Mouse (Mus musculus) lung, embryonic 16.5 days (tissue): Measurements from ENCODE around the gene Scfd2. TPM values are rescaled to one million over a fixed set of nuclear protein-coding genes. Genes with fewer than 3 reads are reported as not detected.

Experiments
- ATAC-seq: fragments of 200-750 bp; cut with Nextera tagmentation; 2 replicates; pipeline ENCODE4 v1.8.0; 2017; ENCODE audit warnings: low read depth, mild to moderate bottlenecking, moderate library complexity
- H3K27ac ChIP-seq: fragments of 300-500 bp; sonication (generic); 2 replicates; pipeline ENCODE4 v1.5.1; 2014; ENCODE audit warnings: mild to moderate bottlenecking, control low read depth, low read length
- H3K27me3 ChIP-seq: fragments of 300-500 bp; sonication (generic); 2 replicates; pipeline ENCODE4 v1.6.1; 2014; ENCODE audit warnings: low read depth, low read length, mixed read lengths; ENCODE audit not compliant: control insufficient read depth, insufficient read depth
- H3K36me3 ChIP-seq: fragments of 300-500 bp; sonication (generic); 2 replicates; pipeline ENCODE4 v1.6.1; 2014; ENCODE audit warnings: low read length; ENCODE audit not compliant: control insufficient read depth, insufficient read depth
- H3K4me1 ChIP-seq: fragments of 300-500 bp; sonication (generic); replicated peaks from 2 replicates; pipeline ENCODE4 v1.6.1; 2014; ENCODE audit warnings: low read length, mixed read lengths; ENCODE audit not compliant: control insufficient read depth, insufficient read depth
- H3K4me2 ChIP-seq: fragments of 300-500 bp; sonication (generic); 2 replicates; pipeline ENCODE4 v1.6.1; 2014; ENCODE audit warnings: low read depth, low read length, control low read depth
- H3K4me3 ChIP-seq: fragments of 300-500 bp; sonication (generic); 2 replicates; pipeline ENCODE4 v1.5.1; 2014; ENCODE audit warnings: mild to moderate bottlenecking, low read length, control low read depth
- H3K9ac ChIP-seq: fragments of 300-500 bp; sonication (generic); 2 replicates; pipeline ENCODE4 v1.6.1; 2014; ENCODE audit warnings: low read length, control low read depth
- H3K9me3 ChIP-seq: fragments of 300-500 bp; sonication (generic); 2 replicates; pipeline ENCODE4 v1.6.1; 2016; ENCODE audit warnings: low read length; ENCODE audit not compliant: control insufficient read depth
- WGBS: fragments of 180-500 bp; shearing (Covaris S2); extraction: QIAGEN DNeasy Blood & Tissue Kit; methylation state at CpG from one replicate; pipeline ENCODE4 v1.1.7; 2014; 5-methylcytosine and 5-hydroxymethylcytosine counted together
- polyA plus RNA-seq: library from polyadenylated mRNA; unstranded; fragments of >200 nt; fragmentation: Nextera tagmentation; extraction: Ambion mirVana; gene quantifications from 2 replicates; pipeline ENCODE4 v1.2.1, GENCODE M21; 2015

Scfd2 gene
- polyA plus RNA-seq, 1 experiment from 2014 or later: 19.1 TPM

- Histone ChIP-seq H3K4me2 (no peak overlapping the region), H3K9ac (no peak overlapping the region), H3K9me3 (no peaks in the 10 kb centered on the region), H3K27ac (no peak overlapping the region), H3K36me3 (no peaks in the 10 kb centered on the region), H3K4me3 (no peak overlapping the region), H3K4me1 (peaks cover 13% of the 10 kb centered on the region), H3K27me3 (no peaks in the 10 kb centered on the region)
- ATAC-seq: no peak
- 72% methylated on average over 5 of the region's 5 CpGs for WGBS
These were observed 140.2 kb downstream of the Scfd2 start for GRCm38 (mm10) chr5:74391346-74391745.

- Histone ChIP-seq H3K4me1 (peaks cover 13% of the 10 kb centered on the region), H3K27ac (no peak overlapping the region), H3K9me3 (no peaks in the 10 kb centered on the region), H3K9ac (no peak overlapping the region), H3K4me3 (no peak overlapping the region), H3K27me3 (no peaks in the 10 kb centered on the region), H3K36me3 (no peaks in the 10 kb centered on the region), H3K4me2 (no peak overlapping the region)
- WGBS: 49% methylated on average over 2 of the region's 2 CpGs
- 0 out of 2 replicates have a peak, but pooled peaks have one; percentile 28 for ATAC-seq
These were observed 142.7 kb downstream of the Scfd2 start for GRCm38 (mm10) chr5:74388849-74389248.

GRCm38 (mm10) chr5:74388101-74388500 is 143.5 kb downstream of the Scfd2 start:
- Histone ChIP-seq H3K4me1 (peaks cover 13% of the 10 kb centered on the region), H3K9me3 (no peaks in the 10 kb centered on the region), H3K36me3 (no peaks in the 10 kb centered on the region), H3K9ac (no peak overlapping the region), H3K4me3 (no peak overlapping the region), H3K27ac (no peak overlapping the region), H3K27me3 (no peaks in the 10 kb centered on the region), H3K4me2 (no peak overlapping the region)
- 56% methylated on average over 6 of the region's 6 CpGs for WGBS
- 0 out of 2 replicates have a peak, but pooled peaks have one; percentile 15 for ATAC-seq

- H3K27ac ChIP-seq: no peak overlapping the region
- no peak for ATAC-seq
These were observed 144.2 kb downstream of the Scfd2 start for GRCm38 (mm10) chr5:74387143-74387886.

GRCm38 (mm10) chr5:74380045-74380444 is 151.5 kb downstream of the Scfd2 start:
- no peaks in the 10 kb centered on the region for H3K36me3 ChIP-seq
- H3K9ac ChIP-seq: no peak overlapping the region
- no peak overlapping the region for H3K4me3 ChIP-seq
- no peaks in the 10 kb centered on the region for H3K27me3 ChIP-seq
- H3K4me1 ChIP-seq: 0 out of 2 replicates have a peak, but pooled peaks cover 2% of the 10 kb centered on the region
- H3K27ac ChIP-seq: no peak overlapping the region
- H3K4me2 ChIP-seq: no peak overlapping the region
- 26% methylated on average over 5 of the region's 5 CpGs for WGBS
- H3K9me3 ChIP-seq: no peaks in the 10 kb centered on the region
- ATAC-seq: no peak

More at GRCm38 (mm10) chr5:74387143-74387886, 144.2 kb downstream of the Scfd2 start:
- peaks cover 13% of the 10 kb centered on the region for H3K4me1 ChIP-seq
- H3K36me3 ChIP-seq: no peaks in the 10 kb centered on the region
- no peak overlapping the region for H3K4me3 ChIP-seq
- H3K27me3 ChIP-seq: no peaks in the 10 kb centered on the region
- H3K4me2 ChIP-seq: no peak overlapping the region
- no peaks in the 10 kb centered on the region for H3K9me3 ChIP-seq
- 44% methylated on average over 1 of the region's 1 CpGs for WGBS
- H3K9ac ChIP-seq: no peak overlapping the region

GRCm38 (mm10) chr5:74366710-74367101 is 164.9 kb downstream of the Scfd2 start:
- no peak overlapping the region for H3K4me3 ChIP-seq
- no peak for ATAC-seq
- peaks cover 12% of the 10 kb centered on the region for H3K4me1 ChIP-seq
- H3K9me3 ChIP-seq: no peaks in the 10 kb centered on the region
- no peak overlapping the region for H3K9ac ChIP-seq
- no peak overlapping the region for H3K27ac ChIP-seq
- no peak overlapping the region for H3K4me2 ChIP-seq
- H3K36me3 ChIP-seq: no peaks in the 10 kb centered on the region
- WGBS: 67% methylated on average over 9 of the region's 9 CpGs
- H3K27me3 ChIP-seq: no peaks in the 10 kb centered on the region

- no peaks in the 10 kb centered on the region for H3K36me3 ChIP-seq
- H3K4me1 ChIP-seq: peaks cover 12% of the 10 kb centered on the region
- peak; percentile 10; the same call in 1 of the 2 replicates for ATAC-seq
- no peak overlapping the region for H3K9ac ChIP-seq
- WGBS: 39% methylated on average over 4 of the region's 4 CpGs
- H3K27ac ChIP-seq: no peak overlapping the region
- H3K4me2 ChIP-seq: no peak overlapping the region
- no peaks in the 10 kb centered on the region for H3K27me3 ChIP-seq
- H3K9me3 ChIP-seq: no peaks in the 10 kb centered on the region
- H3K4me3 ChIP-seq: no peak overlapping the region
These were observed 165.4 kb downstream of the Scfd2 start for GRCm38 (mm10) chr5:74365984-74366709.

- H3K36me3 ChIP-seq: no peaks in the 10 kb centered on the region
- no peaks in the 10 kb centered on the region for H3K9me3 ChIP-seq
- H3K9ac ChIP-seq: no peak overlapping the region
- no peak overlapping the region for H3K4me3 ChIP-seq
- H3K27ac ChIP-seq: no peak overlapping the region
- no peak overlapping the region for H3K4me2 ChIP-seq
- H3K4me1 ChIP-seq: peaks cover 12% of the 10 kb centered on the region
- WGBS: 30% methylated on average over 6 of the region's 6 CpGs
- no peaks in the 10 kb centered on the region for H3K27me3 ChIP-seq
- ATAC-seq: no peak
These were observed 166.2 kb downstream of the Scfd2 start for GRCm38 (mm10) chr5:74365408-74365807.

- Histone ChIP-seq H3K36me3 (no peaks in the 10 kb centered on the region), H3K4me3 (no peak overlapping the region), H3K9ac (no peak overlapping the region), H3K27ac (no peak overlapping the region), H3K27me3 (no peaks in the 10 kb centered on the region), H3K4me2 (no peak overlapping the region), H3K4me1 (peaks cover 13% of the 10 kb centered on the region), H3K9me3 (no peaks in the 10 kb centered on the region)
- 39% methylated on average over 1 of the region's 1 CpGs for WGBS
- no peak for ATAC-seq
These were observed 168.3 kb downstream of the Scfd2 start for GRCm38 (mm10) chr5:74363296-74363695.
